Mouse (Mus musculus): ENCODE results near the gene Gm20388. TPM values are rescaled to one million over a fixed set of nuclear protein-coding genes. Genes with fewer than 3 reads are reported as not detected.

The Gm20388 gene
- total RNA-seq, 1 experiment = 27.0 TPM

- Histone ChIP-seq H3K9me3 (ENCODE audit: control insufficient read depth, insufficient read depth, low read depth, low read length) (no peaks in the 10 kb centered on the region), H3K4me3 (ENCODE audit: insufficient read depth in 1 of 2, low read depth in 1 of 2, low read length in 2 of 2, poor library complexity in 1 of 2, severe bottlenecking in 1 of 2) (no peak overlapping the region; a peak in 1 of 4 replicates), H3K9ac (ENCODE audit: insufficient read depth, low read depth, low read length, poor library complexity, severe bottlenecking) (no peak overlapping the region), H3K27ac (ENCODE audit: insufficient read depth, low read depth, low read length, poor library complexity, severe bottlenecking) (no peak overlapping the region), H3K36me3 (ENCODE audit: control insufficient read depth, insufficient read depth, low read length, poor library complexity, severe bottlenecking) (no peaks in the 10 kb centered on the region), H3K4me1 (ENCODE audit: control insufficient read depth in 2 of 2, insufficient read depth in 2 of 2, low read length in 2 of 2, poor library complexity in 1 of 2) (peaks cover 10 to 50% of the 10 kb centered on the region in 2 experiments; a peak in 3 of 4 replicates)
- DNase-seq (ENCODE audit: low read depth, low spot score) = no peak
- TF ChIP-seq CHD2 (IDR thresholded peaks at IDR 0.05; ENCODE audit: low read depth, low read length) (no peak), MAFK (IDR thresholded peaks at IDR 0.05; ENCODE audit: insufficient read depth, low read depth, low read length) (no peak), HCFC1 (IDR thresholded peaks at IDR 0.05; ENCODE audit: borderline replicate concordance, insufficient read depth, low read length) (no peak), ZC3H11A (IDR thresholded peaks at IDR 0.05; ENCODE audit: borderline replicate concordance, low read depth, low read length) (no peak)
- in situ Hi-C loops (cut with MboI; ENCODE audit: low sequenced_read_pairs in 2 of 2, unreplicated experiment in 2 of 2) = no loop called here
Observed at GRCm38 (mm10) chr8:120425199-120425941, 514.7 kb downstream of the Gm20388 start.

GRCm38 (mm10) chr8:120426105-120426504, 515.5 kb downstream of the Gm20388 start:
- H3K4me3 ChIP-seq (ENCODE audit: insufficient read depth in 1 of 2, low read depth in 1 of 2, low read length in 2 of 2, poor library complexity in 1 of 2, severe bottlenecking in 1 of 2) = no peak overlapping the region
- in situ Hi-C loops (cut with MboI; ENCODE audit: low sequenced_read_pairs in 2 of 2, unreplicated experiment in 2 of 2) = no loop called here
- TF ChIP-seq CHD2 (IDR thresholded peaks at IDR 0.05; ENCODE audit: low read depth, low read length) (no peak), ZNF384 (IDR thresholded peaks at IDR 0.05; ENCODE audit: low read depth, low read length) (no peak)

GRCm38 (mm10) chr8:120426622-120427385, 516.2 kb downstream of the Gm20388 start:
- TF ChIP-seq ZNF384 (IDR thresholded peaks at IDR 0.05; ENCODE audit: low read depth, low read length) = no peak
- TF ChIP-seq ZC3H11A (IDR thresholded peaks at IDR 0.05; ENCODE audit: borderline replicate concordance, low read depth, low read length) = no peak
- no peak for TF ChIP-seq MAFK (IDR thresholded peaks at IDR 0.05; ENCODE audit: insufficient read depth, low read depth, low read length)
- TF ChIP-seq CHD2 (IDR thresholded peaks at IDR 0.05; ENCODE audit: low read depth, low read length) = no peak
- TF ChIP-seq HCFC1 (IDR thresholded peaks at IDR 0.05; ENCODE audit: borderline replicate concordance, insufficient read depth, low read length) = no peak

More at GRCm38 (mm10) chr8:120426105-120426504, 515.5 kb downstream of the Gm20388 start:
- peaks cover 8 to 47% of the 10 kb centered on the region in 2 experiments; a peak in 3 of 4 replicates for H3K4me1 ChIP-seq (ENCODE audit: control insufficient read depth in 2 of 2, insufficient read depth in 2 of 2, low read length in 2 of 2, poor library complexity in 1 of 2)
- DNase-seq (ENCODE audit: low read depth, low spot score) = no peak
- no peaks in the 10 kb centered on the region for H3K36me3 ChIP-seq (ENCODE audit: control insufficient read depth, insufficient read depth, low read length, poor library complexity, severe bottlenecking)
- no peak overlapping the region for H3K27ac ChIP-seq (ENCODE audit: insufficient read depth, low read depth, low read length, poor library complexity, severe bottlenecking)
- no peak overlapping the region for H3K9ac ChIP-seq (ENCODE audit: insufficient read depth, low read depth, low read length, poor library complexity, severe bottlenecking)
- no peaks in the 10 kb centered on the region for H3K9me3 ChIP-seq (ENCODE audit: control insufficient read depth, insufficient read depth, low read depth, low read length)

GRCm38 (mm10) chr8:120428492-120428891, 517.9 kb downstream of the Gm20388 start:
- H3K27ac ChIP-seq (ENCODE audit: insufficient read depth, low read depth, low read length, poor library complexity, severe bottlenecking) = no peak overlapping the region
- TF ChIP-seq HCFC1 (IDR thresholded peaks at IDR 0.05; ENCODE audit: borderline replicate concordance, insufficient read depth, low read length) (no peak), ZC3H11A (IDR thresholded peaks at IDR 0.05; ENCODE audit: borderline replicate concordance, low read depth, low read length) (no peak), MAFK (IDR thresholded peaks at IDR 0.05; ENCODE audit: insufficient read depth, low read depth, low read length) (no peak), ZNF384 (IDR thresholded peaks at IDR 0.05; ENCODE audit: low read depth, low read length) (no peak), CHD2 (IDR thresholded peaks at IDR 0.05; ENCODE audit: low read depth, low read length) (no peak)

More at GRCm38 (mm10) chr8:120426622-120427385, 516.2 kb downstream of the Gm20388 start:
- in situ Hi-C loops (cut with MboI; ENCODE audit: low sequenced_read_pairs in 2 of 2, unreplicated experiment in 2 of 2) = no loop called here
- peaks cover 5 to 42% of the 10 kb centered on the region in 2 experiments; a peak in 3 of 4 replicates for H3K4me1 ChIP-seq (ENCODE audit: control insufficient read depth in 2 of 2, insufficient read depth in 2 of 2, low read length in 2 of 2, poor library complexity in 1 of 2)
- no peak overlapping the region for H3K27ac ChIP-seq (ENCODE audit: insufficient read depth, low read depth, low read length, poor library complexity, severe bottlenecking)
- H3K4me3 ChIP-seq (ENCODE audit: insufficient read depth in 1 of 2, low read depth in 1 of 2, low read length in 2 of 2, poor library complexity in 1 of 2, severe bottlenecking in 1 of 2) = no peak overlapping the region
- DNase-seq (ENCODE audit: low read depth, low spot score) = no peak
- no peaks in the 10 kb centered on the region for H3K9me3 ChIP-seq (ENCODE audit: control insufficient read depth, insufficient read depth, low read depth, low read length)
- H3K9ac ChIP-seq (ENCODE audit: insufficient read depth, low read depth, low read length, poor library complexity, severe bottlenecking) = no peak overlapping the region
- no peaks in the 10 kb centered on the region for H3K36me3 ChIP-seq (ENCODE audit: control insufficient read depth, insufficient read depth, low read length, poor library complexity, severe bottlenecking)

More at GRCm38 (mm10) chr8:120428492-120428891, 517.9 kb downstream of the Gm20388 start:
- Histone ChIP-seq H3K4me3 (ENCODE audit: insufficient read depth in 1 of 2, low read depth in 1 of 2, low read length in 2 of 2, poor library complexity in 1 of 2, severe bottlenecking in 1 of 2) (no peak overlapping the region), H3K36me3 (ENCODE audit: control insufficient read depth, insufficient read depth, low read length, poor library complexity, severe bottlenecking) (no peaks in the 10 kb centered on the region), H3K9ac (ENCODE audit: insufficient read depth, low read depth, low read length, poor library complexity, severe bottlenecking) (no peak overlapping the region), H3K9me3 (ENCODE audit: control insufficient read depth, insufficient read depth, low read depth, low read length) (no peaks in the 10 kb centered on the region), H3K4me1 (ENCODE audit: control insufficient read depth in 2 of 2, insufficient read depth in 2 of 2, low read length in 2 of 2, poor library complexity in 1 of 2) (peaks cover 2 to 28% of the 10 kb centered on the region in 2 experiments; a peak in 2 of 4 replicates)
- in situ Hi-C loops (cut with MboI; ENCODE audit: low sequenced_read_pairs in 2 of 2, unreplicated experiment in 2 of 2) = no loop called here
- no peak for DNase-seq (ENCODE audit: low read depth, low spot score)
